Mouse (Mus musculus) adrenal gland, adult 18-20 months (tissue): Measurements from ENCODE around the gene Il34. TPM values are rescaled to one million over a fixed set of nuclear protein-coding genes. Genes with fewer than 3 reads are reported as not detected.

Experiments used
- DNase-seq, 2 experiments: peaks; one replicate each; pipeline ENCODE4 v3.0.0; 2021 to 2022; ENCODE audit warnings: low spot score in 2 of 2
- total RNA-seq, 2 experiments: library from RNA; stranded (reverse); gene quantifications; 1 replicate in 1 of 2; 2 replicates in 1 of 2; pipeline ENCODE4 v1.2.3; 2021

Gene Il34
- total RNA-seq, 2 experiments from 2014 or later: 18.0 to 86.4 TPM

DNA sequence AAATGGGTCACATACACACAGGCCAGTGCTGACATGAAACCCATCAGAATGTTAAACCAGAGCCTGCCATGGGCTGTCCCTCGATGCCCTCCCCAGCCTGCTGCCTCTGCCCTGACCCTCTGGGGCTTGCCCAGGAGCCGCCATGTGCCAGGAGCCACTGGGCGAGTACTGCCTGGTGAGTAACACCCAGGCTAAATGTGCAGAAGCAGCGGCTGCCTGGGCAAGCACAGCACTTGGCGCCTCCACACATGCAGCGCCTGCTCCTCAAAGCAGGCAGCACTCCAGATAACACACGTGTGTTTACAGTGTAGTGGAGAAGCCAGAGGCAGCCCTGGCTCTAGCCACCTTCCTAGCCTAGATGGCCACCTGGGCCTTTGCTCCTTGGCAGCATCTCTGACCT, 92.7 kb downstream of the Il34 start:
- no peak for DNase-seq

DNA sequence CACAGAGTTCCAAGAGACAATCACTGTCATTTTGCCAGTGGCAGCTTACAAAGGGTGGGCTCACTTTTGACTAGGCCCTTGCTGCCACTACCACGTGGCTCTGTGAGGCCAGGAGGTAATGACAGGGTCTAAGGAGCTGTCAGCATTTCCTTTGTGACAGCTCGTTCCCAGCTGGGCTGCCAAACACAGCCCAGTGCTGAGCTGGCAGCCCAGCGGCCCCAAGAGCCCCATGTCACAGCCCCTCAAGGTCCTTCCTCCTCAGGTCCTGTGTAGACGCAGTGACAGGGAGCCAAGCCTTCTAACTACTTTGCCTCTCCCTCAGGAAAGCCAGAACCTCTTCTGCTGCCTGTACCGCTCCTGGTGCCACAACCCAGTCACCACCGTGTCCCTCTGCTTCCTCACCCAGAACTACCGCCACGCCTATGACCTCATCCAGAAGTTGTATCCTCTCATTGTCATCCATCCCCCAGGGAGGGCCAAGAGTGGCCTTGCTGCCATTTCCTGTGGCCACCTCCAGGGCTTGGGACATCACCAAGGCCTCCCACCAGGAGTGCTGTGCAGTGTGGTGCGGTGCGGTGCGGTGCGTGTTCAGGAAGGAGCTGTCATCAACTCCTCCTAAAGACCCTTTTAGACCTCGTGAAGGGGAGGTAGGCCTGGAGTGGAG, 94.3 kb downstream of the Il34 start:
- no peak for DNase-seq

DNA sequence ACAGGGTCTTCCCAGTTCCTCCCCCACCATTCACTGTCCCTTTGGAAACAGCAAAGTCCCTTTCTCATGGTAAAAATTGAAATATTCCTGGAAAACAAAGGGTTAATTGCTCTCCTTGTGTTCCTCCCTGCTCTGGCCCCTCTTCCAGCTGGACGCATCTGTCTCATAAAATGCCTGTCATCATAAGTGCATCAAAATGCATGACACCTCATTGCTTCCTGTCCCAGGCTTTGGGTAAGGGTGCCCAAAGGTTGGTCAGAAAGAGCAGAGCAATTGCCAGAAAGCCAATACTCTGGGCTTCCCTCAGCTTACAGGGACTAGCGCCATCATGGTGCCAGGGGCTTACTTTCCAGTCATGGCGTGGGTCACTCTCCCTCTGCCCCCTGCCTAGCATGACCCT, 95.1 kb downstream of the Il34 start:
- DNase-seq: no peak

DNA sequence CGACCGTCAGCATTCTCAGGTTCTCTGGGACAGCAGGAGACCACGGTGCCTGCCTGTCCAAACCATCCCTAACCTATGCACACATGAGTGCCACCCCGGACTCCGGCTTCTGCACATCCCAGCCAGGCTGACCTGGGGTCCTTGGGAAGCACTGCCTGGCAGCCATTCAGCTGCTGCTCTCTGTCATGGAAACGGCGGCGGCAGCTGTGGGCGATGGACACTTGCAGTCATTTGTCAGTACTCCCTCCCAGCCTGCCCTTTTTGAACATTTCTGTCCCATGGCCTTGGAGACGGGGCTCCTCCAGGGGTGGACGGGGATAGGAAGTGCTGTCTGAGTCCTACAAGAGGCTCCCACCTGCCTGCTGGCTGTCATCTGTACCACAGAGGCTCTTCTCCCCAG, 97.3 kb downstream of the Il34 start:
- no peak for DNase-seq

DNA sequence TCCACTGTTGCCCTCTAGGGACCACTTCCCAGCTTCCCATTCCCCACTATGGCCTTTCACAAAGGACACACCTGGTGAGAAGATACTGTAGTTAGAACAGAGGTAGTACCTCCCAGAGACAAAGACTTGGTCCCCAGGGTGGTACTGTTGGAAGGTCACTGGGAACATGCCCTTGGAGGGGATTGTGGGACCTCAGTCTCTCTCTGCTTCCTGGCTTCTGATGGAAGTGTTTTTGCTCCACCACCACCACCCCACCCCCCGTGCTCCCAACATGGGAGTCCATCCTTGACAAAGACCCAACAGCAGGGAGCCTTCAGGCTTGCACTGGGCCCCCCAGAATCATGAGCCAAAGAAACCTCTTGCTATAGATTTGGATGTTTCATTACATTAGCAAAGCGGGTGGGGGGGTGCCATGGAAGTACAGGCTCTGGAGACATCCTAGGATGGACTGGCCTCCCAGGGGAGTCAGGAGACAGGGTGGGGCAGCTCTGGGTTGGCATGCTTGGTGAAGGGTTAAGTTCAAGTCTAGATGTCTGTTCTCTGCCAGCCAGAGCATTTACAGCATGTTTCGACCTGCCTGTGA, 99.3 kb downstream of the Il34 start:
- no peak for DNase-seq

DNA sequence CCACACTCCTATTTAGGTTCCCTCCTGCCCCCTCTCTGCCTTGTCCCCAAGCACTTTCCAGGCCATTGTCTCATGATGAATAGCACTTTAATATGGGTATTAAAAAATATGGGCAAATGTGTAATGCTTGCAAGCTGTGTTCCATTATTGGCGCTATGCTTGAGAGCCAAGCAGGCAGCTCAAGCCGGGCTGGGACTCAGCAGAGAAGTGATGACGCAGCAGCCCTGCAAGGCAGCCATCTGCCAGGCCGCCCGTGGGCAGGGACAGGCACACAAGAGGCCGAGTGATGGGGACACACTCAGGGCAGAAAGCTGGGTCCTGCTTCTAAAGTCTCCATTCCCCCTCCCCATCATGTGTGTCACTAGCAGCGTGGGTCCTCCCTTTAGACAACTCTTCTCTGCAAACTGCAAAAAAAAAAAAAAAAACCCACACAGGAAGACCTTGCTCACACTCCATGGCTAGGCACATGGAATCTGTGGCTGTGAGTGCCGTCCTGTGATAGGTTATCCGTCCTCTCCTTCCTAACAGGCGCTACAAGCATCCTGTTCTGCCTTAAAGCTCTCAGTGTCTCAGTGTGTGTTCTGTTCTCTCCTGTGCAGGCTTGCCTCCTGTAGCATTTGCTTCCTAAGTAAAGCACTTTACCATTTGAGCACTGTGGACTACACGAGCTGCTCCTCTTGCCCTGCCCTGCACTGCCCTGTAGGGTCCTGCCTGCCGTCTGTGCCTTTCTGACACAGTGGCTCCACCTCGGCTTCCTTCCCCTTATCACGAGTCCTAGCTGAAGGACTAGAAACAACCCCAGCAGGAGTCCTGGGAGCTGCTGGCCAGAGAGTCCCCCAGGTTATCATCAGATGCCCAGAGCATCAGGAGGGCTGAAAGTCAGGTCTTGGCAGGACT, 100.1 kb downstream of the Il34 start:
- DNase-seq: no peak

DNA sequence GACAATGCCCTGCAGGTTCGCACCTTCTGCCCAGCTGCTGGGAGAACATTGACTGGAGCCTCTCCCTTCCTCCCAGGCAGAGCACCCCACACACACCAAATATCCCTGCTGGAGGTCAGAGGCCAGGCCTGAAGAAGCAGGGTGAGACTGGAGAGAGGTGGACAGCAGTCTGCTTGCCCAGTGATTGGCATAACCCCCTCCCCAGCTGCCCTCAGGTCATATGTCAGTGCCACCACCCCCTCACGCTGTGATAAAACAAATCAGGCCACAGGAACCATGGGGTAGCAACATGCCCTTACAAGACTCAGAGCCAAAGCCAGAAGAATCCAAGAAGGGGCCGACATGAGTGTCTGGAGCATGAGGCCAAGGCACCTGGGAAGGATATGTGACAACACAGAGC, 101.6 kb downstream of the Il34 start:
- no peak for DNase-seq

DNA sequence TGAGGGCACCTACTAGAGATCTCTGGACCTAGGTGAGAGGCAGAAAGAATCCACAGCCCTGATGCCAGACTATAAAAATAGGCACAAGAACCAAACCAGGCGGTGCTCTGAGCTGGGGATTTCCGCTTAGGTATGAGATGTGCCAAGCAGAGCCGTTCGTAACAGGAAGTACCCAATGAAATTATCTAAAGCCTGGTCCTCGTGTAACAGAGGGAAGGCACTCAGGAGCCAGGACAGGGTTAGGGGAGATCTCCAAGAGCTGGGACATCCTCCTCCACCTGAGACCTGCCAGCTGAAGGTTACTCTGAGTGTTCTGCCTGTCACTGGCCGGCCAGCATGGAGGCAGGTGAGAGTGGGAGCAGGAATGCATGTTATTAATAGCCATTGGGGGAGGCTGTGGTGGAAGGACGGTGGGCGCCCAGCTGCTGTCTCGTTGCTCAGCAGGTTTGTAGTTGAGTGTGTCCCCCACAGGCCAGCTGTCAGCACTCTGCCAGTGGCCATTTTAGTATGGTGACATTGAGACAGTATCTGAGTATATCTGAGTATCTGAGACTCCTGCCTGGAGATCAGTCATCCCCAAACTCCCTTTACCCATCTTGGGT, 102.2 kb downstream of the Il34 start:
- no peak for DNase-seq

DNA sequence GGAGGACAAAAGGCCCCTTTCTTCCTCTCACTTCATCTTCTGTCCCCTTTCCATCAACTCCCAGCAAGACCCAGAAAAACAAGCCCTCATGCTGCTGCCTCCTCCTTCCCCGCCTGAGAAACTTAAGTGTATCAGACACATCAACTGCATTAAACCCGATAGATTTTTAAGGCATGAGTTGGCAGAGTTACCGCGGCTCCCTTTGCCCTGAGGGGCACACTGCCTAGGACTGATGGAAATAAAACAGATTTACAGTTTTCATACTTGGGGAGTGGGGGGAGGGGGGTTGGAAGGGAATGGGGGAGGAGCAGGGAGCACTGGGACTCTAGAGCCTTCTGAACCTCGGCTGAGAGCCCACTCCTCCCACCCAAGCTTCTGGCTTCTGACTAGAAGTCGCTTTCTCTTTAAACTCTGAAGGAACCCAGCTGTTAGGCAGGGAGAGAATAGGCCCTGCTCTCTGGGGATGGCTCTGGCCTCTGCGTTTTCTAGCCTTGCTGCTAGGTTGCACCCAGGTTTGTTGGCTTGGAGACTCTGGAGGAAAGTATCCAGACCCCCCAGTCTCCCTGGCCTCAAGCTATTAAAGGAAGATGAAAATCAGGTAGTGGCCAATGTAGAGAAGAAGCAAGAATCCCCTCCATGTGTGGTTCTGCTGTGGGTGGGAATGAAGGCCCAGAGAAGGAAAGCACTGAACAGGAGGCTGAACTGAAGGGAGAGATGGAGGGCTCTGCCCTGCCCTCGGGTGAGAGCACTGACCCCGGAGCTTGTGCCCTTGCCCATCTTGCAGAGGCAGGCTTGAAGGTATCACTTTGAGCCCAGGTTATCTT, 102.9 kb downstream of the Il34 start:
- DNase-seq: no peak

DNA sequence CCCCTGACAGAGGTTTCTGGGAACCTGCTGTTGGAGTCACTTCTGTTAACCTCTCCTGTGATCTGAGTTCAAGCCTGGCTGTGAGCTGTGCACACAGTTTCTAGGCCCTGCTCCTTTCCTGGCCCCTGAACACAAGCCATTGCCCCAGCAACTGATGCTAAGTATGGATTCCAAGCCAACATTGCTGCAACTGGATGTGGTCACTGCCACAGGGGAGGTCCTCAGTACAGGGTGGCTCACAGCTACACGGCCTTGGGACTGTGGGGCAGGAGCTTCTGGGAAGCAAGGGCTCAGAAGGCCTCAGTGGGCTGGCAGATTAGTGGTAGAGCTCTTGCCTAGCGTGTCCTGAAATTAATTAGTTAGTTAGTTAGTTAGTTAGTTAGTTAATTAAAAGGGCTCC, 105.2 kb downstream of the Il34 start:
- DNase-seq: no peak

DNA sequence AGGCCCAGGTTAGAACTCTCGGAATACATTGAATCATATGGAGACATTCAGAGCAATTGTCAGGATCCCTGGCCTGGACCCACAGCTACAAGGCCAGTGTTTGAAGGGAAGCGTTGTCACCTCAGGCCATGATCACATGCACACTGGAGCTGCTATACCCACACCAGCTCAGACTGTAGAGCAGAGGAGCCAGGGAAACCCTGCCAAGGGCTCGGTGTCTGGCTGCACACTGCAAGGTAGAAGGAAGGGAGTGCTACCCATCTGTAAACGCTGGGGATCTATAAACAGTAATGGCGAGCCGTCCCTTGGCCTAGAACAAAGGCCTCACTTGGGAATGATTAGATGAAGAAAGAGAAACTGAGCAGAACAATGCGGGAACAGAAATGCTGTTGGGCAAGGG, 106.2 kb downstream of the Il34 start:
- no peak for DNase-seq

DNA sequence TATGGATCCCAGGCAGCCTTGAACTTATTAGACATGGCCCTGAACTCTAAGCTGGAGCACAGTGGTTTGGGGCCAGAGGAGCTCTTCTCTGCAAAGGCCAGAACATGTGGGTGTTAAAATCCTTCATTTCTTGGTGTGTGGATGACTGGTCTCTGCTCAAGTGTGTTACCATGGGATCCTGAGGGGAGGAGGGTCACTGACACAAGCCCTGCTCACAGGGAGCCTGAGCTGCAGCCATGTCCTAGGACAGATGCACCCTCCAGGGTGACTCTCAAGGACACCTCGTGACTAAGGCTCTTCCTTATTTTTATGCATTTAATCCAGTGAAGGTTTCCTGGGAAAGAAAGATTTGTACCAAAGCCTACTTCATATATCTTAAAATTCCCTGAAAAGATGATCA, 107.6 kb downstream of the Il34 start:
- peak in 1 of 2 experiments; percentile 20 for DNase-seq

DNA sequence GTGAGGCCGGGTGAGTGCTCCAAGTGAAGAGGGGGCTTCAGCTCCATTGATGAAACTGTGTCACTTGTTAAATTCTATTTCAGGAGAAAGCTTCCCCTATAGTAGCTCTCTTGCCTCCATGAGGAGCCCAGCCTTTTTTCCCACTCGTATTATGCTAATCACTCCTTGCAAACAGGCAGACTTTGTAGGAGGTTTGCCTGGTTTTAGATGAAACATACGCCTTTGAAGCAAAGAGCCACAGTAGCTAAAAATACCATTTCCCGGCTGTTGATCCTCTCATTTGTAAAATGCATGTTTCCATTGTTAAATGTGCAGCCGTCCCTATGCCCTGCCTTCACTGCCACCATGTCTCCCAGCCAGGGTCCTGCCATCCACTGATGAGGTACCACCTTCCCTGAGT, 108.2 kb downstream of the Il34 start:
- DNase-seq: no peak

DNA sequence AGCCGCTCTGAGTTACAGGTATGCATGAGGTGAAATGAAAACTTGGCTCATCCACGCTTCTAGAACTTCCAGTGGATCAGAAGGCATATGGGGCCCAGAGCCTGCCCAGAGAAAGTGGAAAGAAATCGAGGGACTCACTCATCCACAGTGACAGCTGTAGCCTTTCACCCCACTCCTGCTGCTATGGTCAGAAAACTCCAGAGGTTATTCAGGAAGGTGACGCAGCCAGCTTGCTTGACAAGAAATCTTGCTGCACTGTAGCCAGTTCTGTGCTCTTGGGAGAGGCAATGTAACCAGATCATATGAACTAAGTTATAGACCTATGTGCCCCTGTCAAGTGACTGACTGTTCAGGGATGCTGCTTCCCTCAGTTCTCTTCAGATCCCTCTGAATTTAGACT, 109.7 kb downstream of the Il34 start:
- DNase-seq: no peak

DNA sequence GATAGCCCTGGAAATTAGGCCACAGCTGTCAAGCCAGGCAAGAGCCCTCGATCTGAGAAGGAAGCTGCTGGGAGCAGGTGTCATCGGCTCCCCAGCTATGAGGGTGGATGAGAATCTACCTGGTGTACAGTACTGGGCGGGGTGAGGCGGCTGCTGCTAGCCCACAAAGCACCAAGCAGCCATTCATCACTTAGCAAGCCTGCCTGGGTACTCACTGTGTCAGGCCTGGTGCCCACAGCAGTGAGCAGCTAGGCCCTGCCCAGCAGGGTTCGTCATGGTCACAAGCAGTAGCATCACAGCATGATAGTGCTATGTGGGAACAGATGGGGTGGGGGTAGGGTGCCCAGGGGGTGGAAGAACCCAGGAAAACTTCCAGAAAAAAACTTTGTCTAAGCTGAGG, 110.3 kb downstream of the Il34 start:
- DNase-seq: no peak

DNA sequence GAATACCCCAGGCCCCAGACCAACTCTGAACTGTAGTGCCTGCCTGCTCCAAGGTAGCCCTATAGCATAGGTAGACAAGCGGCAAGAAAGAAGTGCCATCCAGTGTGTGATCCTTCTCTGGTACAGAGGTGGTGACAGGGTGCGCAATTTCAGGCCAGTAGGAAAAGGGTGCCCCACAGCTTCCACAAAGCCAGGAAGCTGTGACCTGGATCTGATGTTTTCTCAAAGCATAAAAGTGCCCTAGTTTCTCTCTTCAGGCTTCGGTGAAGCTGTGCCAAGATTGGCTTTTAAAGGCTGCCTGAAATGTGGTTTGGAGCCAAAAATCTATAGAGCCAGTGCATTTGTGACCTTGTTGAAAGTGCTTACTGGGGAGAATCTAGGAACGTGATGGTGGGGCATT, 110.9 kb downstream of the Il34 start:
- DNase-seq: no peak

DNA sequence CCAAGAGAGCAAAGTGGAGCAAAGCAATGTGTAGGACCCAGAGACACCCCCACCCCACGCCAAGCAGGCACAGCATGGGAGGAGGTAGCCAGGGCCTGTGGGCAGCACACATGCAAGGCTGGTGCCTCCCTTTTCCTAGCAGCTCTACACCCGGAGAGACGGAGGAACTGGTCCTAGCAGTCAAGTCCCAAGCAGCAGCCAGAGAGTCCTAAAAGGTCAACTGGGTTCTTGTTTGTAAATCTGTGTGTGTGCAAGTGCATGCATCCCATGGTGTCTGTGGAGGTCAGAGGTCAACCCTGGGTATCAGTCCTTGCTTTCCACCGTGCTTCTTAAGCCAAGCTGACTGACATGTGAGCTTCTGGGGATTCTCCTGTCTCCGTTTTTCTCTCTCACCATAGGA, 111.5 kb downstream of the Il34 start:
- DNase-seq: no peak
